Mouse (Mus musculus): ENCODE measurements around the gene Gm6710.
"Not testable (repeated sequence)": the region's sequence is repeated elsewhere in the genome, so short reads cannot be mapped to it uniquely, and the experiment has no call there.

Gene Gm6710

GRCm38 (mm10) chr2:175869024-175869423 lies at the start of gene Gm6710:
Gm6710 (plus strand) TSS chr2:175869219.
- not testable (repeated sequence) for DNase-seq (ENCODE audit: low read depth, low spot score)
